Comparison of ENCODE assay signal across 22 mouse cellular contexts in the genomic region with DNA sequence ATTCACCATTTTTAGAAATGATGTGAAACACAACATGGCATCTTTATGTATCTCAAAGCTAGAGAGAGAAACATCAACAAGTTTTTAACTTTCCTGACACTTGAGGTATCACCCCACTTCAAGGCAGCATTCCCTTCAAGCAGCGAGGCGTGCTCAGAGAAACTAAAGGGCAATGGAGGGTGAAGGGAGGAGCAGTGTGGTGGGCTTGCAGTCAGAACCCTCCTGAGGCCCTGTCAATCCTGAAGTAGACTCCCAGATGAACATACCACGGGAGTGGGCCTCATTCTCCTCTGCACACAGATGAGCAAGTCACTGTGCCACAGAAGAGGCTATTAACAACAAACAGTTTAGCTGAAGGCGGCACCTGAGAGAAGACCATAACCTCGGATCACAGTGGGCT.
"Had no signal": no experiment of that assay in that cellular context is flagged by ENCODE, and none has a peak within 500 bp of the region (broad histone marks: within the 10 kb centered on the region; RNA-seq: fewer than 3 reads in every experiment).

No protein-coding gene starts in this region.

- H3K4me1 ChIP-seq: hindbrain, embryonic 13.5 days; hindbrain, embryonic 15.5 days; limb, embryonic 13.5 days; limb, embryonic 15.5 days; liver, embryonic 12.5 days had no signal

- H3K36me3 ChIP-seq: heart, embryonic 10.5 days; heart, embryonic 12.5 days; hindbrain, embryonic 13.5 days; hindbrain, embryonic 15.5 days; limb, embryonic 13.5 days; limb, embryonic 15.5 days; liver, embryonic 12.5 days had no signal

- DNase-seq: forebrain, postnatal 0 days; gastrocnemius, postnatal 14 days; gastrocnemius, postnatal 36 days; heart, adult 18-20 months; heart, postnatal 14 days; heart, postnatal 36 days; kidney, adult 11 months; kidney, adult 9 months; layer of hippocampus, adult 9-11 months; layer of hippocampus, postnatal 36 days; left cerebral cortex, postnatal 4 days; lung, adult 18-20 months had no signal

- ATAC-seq: forebrain, postnatal 0 days; hindbrain, postnatal 0 days; intestine, embryonic 16.5 days; liver, embryonic 12.5 days had no signal

- H3K9ac ChIP-seq: forebrain, postnatal 0 days; heart, embryonic 12.5 days; hindbrain, embryonic 13.5 days; hindbrain, embryonic 15.5 days; limb, embryonic 13.5 days; limb, embryonic 15.5 days; liver, embryonic 12.5 days; liver, embryonic 14.5 days had no signal

- H3K27ac ChIP-seq: heart, embryonic 10.5 days; hindbrain, embryonic 13.5 days; hindbrain, embryonic 15.5 days; hindbrain, postnatal 0 days; limb, embryonic 13.5 days; limb, embryonic 15.5 days; liver, embryonic 12.5 days; liver, embryonic 14.5 days had no signal

- H3K4me3 ChIP-seq: heart, embryonic 10.5 days; heart, embryonic 12.5 days; hindbrain, embryonic 13.5 days; hindbrain, embryonic 15.5 days; limb, embryonic 13.5 days; limb, embryonic 15.5 days; liver, embryonic 12.5 days had no signal

- H3K4me2 ChIP-seq: heart, embryonic 12.5 days; hindbrain, embryonic 13.5 days; hindbrain, embryonic 15.5 days; limb, embryonic 13.5 days; limb, embryonic 15.5 days; liver, embryonic 12.5 days had no signal

- H3K9me3 ChIP-seq: heart, embryonic 10.5 days; heart, embryonic 12.5 days; hindbrain, embryonic 13.5 days; hindbrain, embryonic 15.5 days; limb, embryonic 13.5 days; limb, embryonic 15.5 days; liver, embryonic 12.5 days had no signal

- H3K27me3 ChIP-seq: heart, embryonic 12.5 days; hindbrain, embryonic 13.5 days; hindbrain, embryonic 15.5 days; limb, embryonic 15.5 days; liver, embryonic 12.5 days had no signal
